Mouse (Mus musculus) lung, embryonic 16.5 days (tissue): ENCODE measurements around the gene Cox6a2. TPM values are rescaled to one million over a fixed set of nuclear protein-coding genes. Genes with fewer than 3 reads are reported as not detected.
A peak's percentile ranks its signal among the peaks of the same experiment; 100 is the strongest.

Source experiments
- ATAC-seq: fragments of 200-750 bp; cut with Nextera tagmentation; 2 replicates; pipeline ENCODE4 v1.8.0; 2017; ENCODE audit warnings: low read depth, mild to moderate bottlenecking, moderate library complexity
- H3K27ac ChIP-seq: fragments of 300-500 bp; sonication (generic); 2 replicates; pipeline ENCODE4 v1.5.1; 2014; ENCODE audit warnings: mild to moderate bottlenecking, control low read depth, low read length
- H3K27me3 ChIP-seq: fragments of 300-500 bp; sonication (generic); 2 replicates; pipeline ENCODE4 v1.6.1; 2014; ENCODE audit warnings: low read depth, low read length, mixed read lengths; ENCODE audit not compliant: control insufficient read depth, insufficient read depth
- H3K36me3 ChIP-seq: fragments of 300-500 bp; sonication (generic); 2 replicates; pipeline ENCODE4 v1.6.1; 2014; ENCODE audit warnings: low read length; ENCODE audit not compliant: control insufficient read depth, insufficient read depth
- H3K4me1 ChIP-seq: fragments of 300-500 bp; sonication (generic); replicated peaks from 2 replicates; pipeline ENCODE4 v1.6.1; 2014; ENCODE audit warnings: low read length, mixed read lengths; ENCODE audit not compliant: control insufficient read depth, insufficient read depth
- H3K4me2 ChIP-seq: fragments of 300-500 bp; sonication (generic); 2 replicates; pipeline ENCODE4 v1.6.1; 2014; ENCODE audit warnings: low read depth, low read length, control low read depth
- H3K4me3 ChIP-seq: fragments of 300-500 bp; sonication (generic); 2 replicates; pipeline ENCODE4 v1.5.1; 2014; ENCODE audit warnings: mild to moderate bottlenecking, low read length, control low read depth
- H3K9ac ChIP-seq: fragments of 300-500 bp; sonication (generic); 2 replicates; pipeline ENCODE4 v1.6.1; 2014; ENCODE audit warnings: low read length, control low read depth
- H3K9me3 ChIP-seq: fragments of 300-500 bp; sonication (generic); 2 replicates; pipeline ENCODE4 v1.6.1; 2016; ENCODE audit warnings: low read length; ENCODE audit not compliant: control insufficient read depth
- WGBS: fragments of 180-500 bp; shearing (Covaris S2); extraction: QIAGEN DNeasy Blood & Tissue Kit; methylation state at CpG from one replicate; pipeline ENCODE4 v1.1.7; 2014; 5-methylcytosine and 5-hydroxymethylcytosine counted together
- polyA plus RNA-seq: library from polyadenylated mRNA; unstranded; fragments of >200 nt; fragmentation: Nextera tagmentation; extraction: Ambion mirVana; gene quantifications from 2 replicates; pipeline ENCODE4 v1.2.1, GENCODE M21; 2015

The Cox6a2 gene
- polyA plus RNA-seq, 1 experiment from 2014 or later = 22.4 TPM

GRCm38 (mm10) chr7:128246496-128247391, 40.6 kb upstream of the Cox6a2 start, which contains the start of gene Tgfb1i1:
Gene Tgfb1i1, plus strand, starts transcription at chr7:128246812.
- Histone ChIP-seq H3K4me2 (peak within 1 kb of the TSS; percentile 86), H3K27ac (peak within 1 kb of the TSS; percentile 98), H3K36me3 (peaks cover 23% of the 10 kb centered on the region), H3K9ac (peak within 1 kb of the TSS; percentile 92), H3K27me3 (no peaks in the 10 kb centered on the region), H3K9me3 (no peaks in the 10 kb centered on the region), H3K4me3 (peak within 1 kb of the TSS; percentile 77), H3K4me1 (peaks cover 11% of the 10 kb centered on the region)
- peak; percentile 91 for ATAC-seq
- WGBS = 3% methylated on average over 24 of the region's 30 CpGs

- Histone ChIP-seq H3K9ac (no peak overlapping the region; the same call in 1 of the 2 replicates), H3K27me3 (no peaks in the 10 kb centered on the region), H3K4me2 (no peak overlapping the region), H3K27ac (peak overlapping the region; percentile 97; the same call in 1 of the 2 replicates), H3K4me3 (no peak overlapping the region), H3K9me3 (no peaks in the 10 kb centered on the region), H3K36me3 (peaks cover 30% of the 10 kb centered on the region), H3K4me1 (peaks cover 11% of the 10 kb centered on the region)
- no peak for ATAC-seq
- WGBS = 82% methylated on average over 4 of the region's 4 CpGs
Measured at GRCm38 (mm10) chr7:128245547-128245946, 39.4 kb upstream of the Cox6a2 start.

DNA sequence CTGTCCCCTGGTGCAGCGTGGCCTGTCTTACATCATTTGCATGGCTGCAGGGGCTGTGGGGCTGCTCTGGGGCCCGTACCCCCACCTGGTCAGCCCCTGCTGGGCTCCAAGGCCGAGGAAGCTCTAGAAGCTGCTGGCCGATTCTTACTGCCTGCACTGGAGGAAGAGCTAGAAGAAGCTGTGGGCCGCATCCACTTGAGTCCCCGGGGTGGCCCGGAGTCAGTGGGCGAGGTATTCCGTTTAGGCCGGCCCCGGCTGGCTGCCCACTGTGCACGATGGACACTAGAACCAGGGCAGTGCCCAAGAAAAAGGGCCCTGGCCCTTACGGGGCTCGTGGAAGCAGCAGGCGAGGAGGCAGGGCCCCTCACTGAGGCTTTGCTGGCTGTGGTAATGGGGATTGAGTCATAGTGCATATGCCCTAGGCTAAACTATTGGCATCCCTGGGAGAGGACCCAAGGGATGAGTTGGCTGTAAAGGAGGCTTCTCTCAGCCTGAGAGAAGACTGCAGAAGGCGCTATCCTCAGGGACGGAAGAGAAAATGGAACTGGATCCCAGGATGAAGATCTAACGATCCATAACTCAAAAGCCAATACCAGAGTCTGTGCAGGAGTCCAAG, 38.3 kb upstream of the Cox6a2 start:
- Histone ChIP-seq H3K4me2 (no peak overlapping the region), H3K4me3 (no peak overlapping the region), H3K36me3 (peaks cover 32% of the 10 kb centered on the region), H3K27me3 (no peaks in the 10 kb centered on the region), H3K4me1 (peaks cover 7% of the 10 kb centered on the region), H3K9me3 (no peaks in the 10 kb centered on the region), H3K9ac (0 out of 2 replicates have a peak overlapping the region, but pooled peaks have one; percentile 5), H3K27ac (no peak overlapping the region)
- WGBS = 90% methylated on average over 18 of the region's 18 CpGs
- no peak for ATAC-seq

DNA sequence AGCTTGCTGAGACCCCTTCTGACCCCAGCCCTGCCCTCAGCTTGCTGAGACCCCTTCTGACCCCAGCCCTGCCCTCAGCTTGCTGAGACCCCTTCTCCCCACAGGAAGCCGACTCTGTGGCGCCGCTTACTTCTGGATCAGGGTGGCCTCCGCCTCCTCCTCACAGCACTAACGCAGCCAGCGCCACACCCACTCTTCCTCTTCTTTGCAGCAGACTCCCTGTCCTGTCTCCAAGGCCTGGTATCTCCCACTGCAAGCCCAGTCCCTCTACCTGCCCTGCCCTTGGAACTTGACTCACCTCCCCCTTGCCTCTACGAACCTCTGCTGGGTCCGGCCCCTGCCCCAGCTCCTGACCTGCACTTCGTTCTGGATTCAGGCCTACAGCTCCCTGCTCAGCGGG, 37.7 kb upstream of the Cox6a2 start:
- H3K27ac ChIP-seq = no peak overlapping the region
- no peak overlapping the region for H3K4me3 ChIP-seq
- peaks cover 28% of the 10 kb centered on the region for H3K36me3 ChIP-seq
- H3K4me2 ChIP-seq = no peak overlapping the region
- whole genome bisulfite sequencing = 77% methylated on average over 10 of the region's 10 CpGs
- no peak overlapping the region for H3K9ac ChIP-seq
- H3K9me3 ChIP-seq = no peaks in the 10 kb centered on the region
- ATAC-seq = no peak
- peaks cover 13% of the 10 kb centered on the region for H3K4me1 ChIP-seq
- H3K27me3 ChIP-seq = no peaks in the 10 kb centered on the region

DNA sequence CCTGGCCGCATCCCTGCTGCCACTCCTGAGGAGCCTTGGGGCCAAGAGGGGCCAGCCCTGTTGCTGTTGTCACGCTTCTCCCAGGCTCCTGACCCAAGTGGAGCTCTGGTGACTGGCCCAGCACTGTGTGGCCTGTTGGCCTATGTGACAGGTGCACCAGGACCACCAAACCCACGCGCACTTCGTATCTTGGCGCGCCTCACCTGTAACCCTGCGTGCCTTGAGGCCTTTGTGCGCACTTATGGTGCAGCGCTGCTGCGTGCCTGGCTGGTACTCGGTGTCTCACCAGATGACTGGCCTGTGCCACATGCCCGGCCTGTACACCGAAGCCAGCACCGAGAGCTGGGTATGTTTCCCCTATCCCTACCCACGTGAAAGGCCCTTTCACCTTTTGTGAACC, 36.1 kb upstream of the Cox6a2 start:
- no peaks in the 10 kb centered on the region for H3K9me3 ChIP-seq
- H3K4me2 ChIP-seq = no peak overlapping the region
- no peak overlapping the region for H3K27ac ChIP-seq
- H3K9ac ChIP-seq = no peak overlapping the region
- ATAC-seq = no peak
- no peak overlapping the region for H3K4me3 ChIP-seq
- H3K36me3 ChIP-seq = peaks cover 28% of the 10 kb centered on the region
- H3K27me3 ChIP-seq = no peaks in the 10 kb centered on the region
- H3K4me1 ChIP-seq = peaks cover 13% of the 10 kb centered on the region
- 96% methylated on average over 16 of the region's 16 CpGs for WGBS

- no peak overlapping the region; the same call in 1 of the 2 replicates for H3K9ac ChIP-seq
Measured at GRCm38 (mm10) chr7:128240131-128240784, 34.1 kb upstream of the Cox6a2 start.

DNA sequence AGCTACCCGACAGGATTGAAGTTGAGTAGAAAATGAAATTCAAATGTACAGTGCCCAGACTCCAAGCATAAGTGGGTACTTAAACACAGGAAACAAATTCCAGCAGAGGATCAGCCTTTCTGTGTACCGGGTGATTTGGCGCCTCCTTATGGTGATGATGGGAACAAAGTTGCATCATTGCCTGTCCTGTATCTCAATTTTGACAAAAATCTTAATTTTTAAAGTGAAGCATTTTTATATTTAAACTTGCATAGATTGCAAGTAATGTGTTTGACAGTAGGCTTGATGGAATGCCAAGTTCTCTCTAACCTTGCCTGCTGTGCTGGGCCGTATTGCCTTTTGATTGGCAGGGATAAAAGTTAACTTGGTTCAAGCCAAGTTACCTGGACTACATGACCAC, 32.8 kb upstream of the Cox6a2 start:
- Histone ChIP-seq H3K36me3 (peaks cover 19% of the 10 kb centered on the region), H3K9ac (peak overlapping the region; percentile 61), H3K4me2 (peak overlapping the region; percentile 73), H3K4me3 (peak overlapping the region; percentile 75), H3K27ac (peak overlapping the region; percentile 98), H3K4me1 (peaks cover 13% of the 10 kb centered on the region), H3K27me3 (no peaks in the 10 kb centered on the region), H3K9me3 (no peaks in the 10 kb centered on the region)
- ATAC-seq = no peak
- WGBS = 17% methylated on average over 4 of the region's 4 CpGs

More at GRCm38 (mm10) chr7:128240131-128240784, 34.1 kb upstream of the Cox6a2 start:
- Histone ChIP-seq H3K27me3 (no peaks in the 10 kb centered on the region), H3K9me3 (no peaks in the 10 kb centered on the region), H3K4me1 (peaks cover 13% of the 10 kb centered on the region), H3K4me2 (no peak overlapping the region), H3K27ac (no peak overlapping the region), H3K4me3 (no peak overlapping the region), H3K36me3 (peaks cover 28% of the 10 kb centered on the region)
- ATAC-seq = no peak
- WGBS = 91% methylated on average over 27 of the region's 27 CpGs

DNA sequence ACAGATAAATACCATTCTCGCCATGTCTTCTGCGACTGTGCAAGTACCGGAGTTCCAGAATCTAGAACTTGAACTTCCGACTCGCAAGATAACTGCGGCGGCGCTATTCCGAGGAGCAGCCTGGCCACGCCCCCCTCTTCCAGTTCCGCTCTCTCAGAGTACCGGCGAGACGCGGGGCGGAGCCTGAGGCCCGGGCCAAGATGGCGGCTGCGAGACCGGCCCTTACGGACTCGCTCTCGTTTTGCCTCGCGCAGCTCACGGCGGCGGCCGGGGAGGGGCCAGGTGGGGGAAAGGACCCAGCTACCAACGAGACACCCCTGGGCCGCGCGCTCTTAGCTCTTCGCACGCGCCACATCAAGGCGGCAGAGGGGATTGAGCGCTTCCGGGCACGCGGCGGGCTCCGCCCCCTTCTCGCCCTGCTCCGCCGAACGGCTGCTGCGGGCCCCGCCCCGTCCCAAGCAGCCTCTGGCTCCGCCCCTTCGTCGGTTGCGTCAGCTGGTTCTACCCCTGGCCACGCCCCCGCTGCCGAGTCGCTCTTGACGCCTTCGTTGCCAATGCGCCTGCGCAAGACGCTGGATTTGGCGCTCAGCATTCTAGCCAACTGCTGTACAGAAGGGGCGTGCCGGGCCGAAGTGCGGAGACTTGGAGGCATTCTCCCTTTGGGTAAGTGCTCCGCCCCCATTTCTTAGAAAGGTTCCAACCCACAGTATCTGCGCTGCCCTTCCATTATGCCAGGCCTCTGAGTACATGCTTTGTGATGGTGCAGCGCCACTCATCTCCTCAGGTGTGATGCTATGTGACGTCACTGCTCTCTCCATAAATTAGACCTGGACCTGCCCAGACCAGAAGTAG, 32.0 kb upstream of the Cox6a2 start, which contains the start of gene 9130023H24Rik:
9130023H24Rik (minus strand) TSS at position 105 of the 852 bp plus-strand sequence.
- peak within 1 kb of the TSS; percentile 75 for H3K4me3 ChIP-seq
- WGBS = 0% methylated on average over 70 of the region's 72 CpGs
- no peaks in the 10 kb centered on the region for H3K27me3 ChIP-seq
- peak within 1 kb of the TSS; percentile 73 for H3K4me2 ChIP-seq
- H3K4me1 ChIP-seq = peaks cover 13% of the 10 kb centered on the region
- H3K27ac ChIP-seq = peak within 1 kb of the TSS; percentile 99
- no peaks in the 10 kb centered on the region for H3K9me3 ChIP-seq
- H3K9ac ChIP-seq = peak within 1 kb of the TSS; percentile 91
- peak; percentile 91 for ATAC-seq
- H3K36me3 ChIP-seq = peaks cover 17% of the 10 kb centered on the region
